Mouse (Mus musculus): ENCODE results near the gene Olfr357.
A peak's percentile ranks its signal among the peaks of the same experiment; 100 is the strongest.

Gene Olfr357

DNA sequence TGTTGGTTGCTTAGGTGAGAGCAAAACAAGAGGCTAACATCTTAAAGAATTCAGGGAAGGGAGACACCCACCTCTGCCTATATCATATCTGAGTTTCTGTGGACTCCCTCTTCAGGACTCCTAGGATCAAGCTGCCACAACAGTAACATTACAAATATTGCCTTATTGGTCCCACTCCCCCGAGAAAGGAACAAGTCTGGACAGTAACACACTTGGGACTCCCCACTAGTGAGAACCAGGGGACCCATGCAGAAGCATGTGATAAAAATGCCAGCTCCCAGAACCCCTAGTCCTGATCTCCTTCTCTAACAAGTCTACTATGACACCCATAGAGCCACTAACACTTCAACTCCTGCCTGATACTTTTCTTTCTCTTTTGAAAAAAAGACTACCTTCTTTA lies at the start of gene Olfr357:
TSS of gene Olfr357 (plus strand) at position 301 of the 400 bp plus-strand sequence.
- no peak for ATAC-seq (ENCODE audit: insufficient number of reproducible peaks, low FRiP score, low TSS enrichment)

DNA sequence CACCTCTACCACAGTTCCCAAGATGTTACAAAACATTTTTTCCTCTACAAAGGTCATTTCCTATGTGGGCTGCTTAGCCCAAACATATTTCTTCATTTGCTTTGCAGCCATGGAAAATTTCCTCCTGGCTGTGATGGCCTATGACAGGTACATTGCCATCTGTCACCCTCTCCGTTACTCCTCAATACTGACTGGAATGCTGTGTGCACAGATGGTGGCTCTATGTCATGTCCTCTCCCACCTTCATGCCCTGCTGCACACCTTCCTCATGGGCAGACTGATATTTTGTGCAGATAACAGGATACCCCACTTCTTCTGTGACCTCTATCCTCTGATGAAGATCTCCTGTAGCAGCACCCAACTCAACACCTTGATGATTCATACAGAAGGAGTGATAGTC lies 3.4 kb downstream of the Olfr357 start:
- ATAC-seq (ENCODE audit: insufficient number of reproducible peaks, low FRiP score, low TSS enrichment) = peak; percentile 68; the same call in 1 of the 2 replicates

DNA sequence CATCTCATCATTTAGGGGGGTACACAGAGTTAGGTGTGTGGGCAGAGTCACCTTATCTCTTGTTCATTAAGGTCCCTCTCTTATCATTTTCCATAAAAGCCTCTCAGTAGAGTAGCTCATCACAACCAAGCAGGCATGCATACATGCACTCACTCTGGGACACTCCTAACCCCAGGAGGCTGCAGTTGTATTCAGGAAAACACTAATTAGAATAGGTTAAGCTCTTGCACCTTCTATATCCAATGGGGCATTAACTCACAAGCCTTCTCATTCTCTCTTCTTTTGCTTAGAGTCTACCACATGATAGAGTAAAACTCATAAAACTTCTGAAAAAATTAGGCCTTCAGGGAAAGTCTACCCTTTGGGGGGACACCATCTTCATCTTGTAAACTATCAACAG lies 15.6 kb downstream of the Olfr357 start, which contains the start of gene Olfr358:
TSS of gene Olfr358 (minus strand) at position 101 of the 400 bp plus-strand sequence.
- no peak for ATAC-seq (ENCODE audit: insufficient number of reproducible peaks, low FRiP score, low TSS enrichment)
